Mouse (Mus musculus) lung, adult 2 months (tissue): ENCODE measurements around the gene Crym. TPM values are rescaled to one million over a fixed set of nuclear protein-coding genes. Genes with fewer than 3 reads are reported as not detected.

Experiments
- DNase-seq: peaks from one replicate; pipeline ENCODE4 v3.0.0; 2022
- H3K4me1 ChIP-seq: fragments of 200-500 bp; 2 replicates; pipeline ENCODE4 v1.6.1; 2011; ENCODE audit warnings: low read length; ENCODE audit not compliant: control insufficient read depth, insufficient read depth
- H3K4me3 ChIP-seq: fragments of 200-500 bp; replicated peaks from 2 replicates; pipeline ENCODE3; 2011; ENCODE audit warnings: low read depth, mild to moderate bottlenecking, control low read depth, low read length; ENCODE audit errors: extremely low read depth
- CTCF ChIP-seq: fragments of 200-500 bp; IDR thresholded peaks from 2 replicates; pipeline ENCODE4 v1.5.1; 2011; ENCODE audit warnings: mild to moderate bottlenecking, low read length, control low read depth; ENCODE audit not compliant: insufficient read depth
- POLR2A ChIP-seq: fragments of 200-500 bp; IDR thresholded peaks from 2 replicates; pipeline ENCODE4 v1.6.1; 2011; ENCODE audit warnings: low read depth, mild to moderate bottlenecking, control low read depth, low read length, borderline replicate concordance; ENCODE audit errors: extremely low read depth
- WGBS: fragments of 180-500 bp; shearing (Covaris S2); methylation state at CpG from one replicate; pipeline ENCODE4 v1.1.7; 2018; 5-methylcytosine and 5-hydroxymethylcytosine counted together
- polyA plus RNA-seq: library from polyadenylated mRNA; depleted of rRNA; stranded (reverse); fragments of >200 nt; gene quantifications from 2 replicates; pipeline ENCODE4 v1.2.3, GENCODE M21; 2012; rRNA removed

Crym gene
- polyA plus RNA-seq = 4.7 and 5.2 TPM in 2 replicates

DNA sequence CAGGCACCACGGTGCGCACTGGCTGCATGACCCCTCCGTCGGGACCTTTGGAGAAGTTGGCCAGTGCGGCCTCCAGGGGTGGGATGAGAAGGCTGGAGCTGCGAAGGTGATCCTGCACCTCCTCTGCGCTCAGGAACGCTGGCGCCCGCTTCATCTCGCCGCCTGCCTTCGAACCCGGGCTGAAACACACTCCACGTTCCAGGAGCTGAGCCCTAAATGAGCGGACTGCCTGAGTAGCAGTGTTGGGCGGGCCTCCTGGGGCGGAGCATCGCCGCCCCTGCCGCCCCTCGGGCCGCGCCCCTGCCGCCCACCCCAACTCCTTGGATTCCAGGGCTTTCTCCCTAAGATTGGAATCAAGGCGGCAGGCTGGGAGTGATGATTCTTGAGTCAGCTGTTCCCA, at the start of gene Crym:
Gene Crym (minus strand): TSS at position 341 of the 400 bp plus-strand sequence.
- Histone ChIP-seq H3K4me3 (peak within 1 kb of the TSS; percentile 22), H3K4me1 (peaks cover 9% of the 10 kb centered on the region)
- WGBS = 6% methylated on average over 26 of the region's 26 CpGs
- no peak for TF ChIP-seq CTCF
- TF ChIP-seq POLR2A = no peak
- DNase-seq = no peak

GRCm38 (mm10) chr7:120241092-120241491, 39.2 kb upstream of the Crym start:
- TF ChIP-seq POLR2A (no peak), CTCF (no peak)
- H3K4me1 ChIP-seq = no peaks in the 10 kb centered on the region
- H3K4me3 ChIP-seq = no peak overlapping the region
- peak; percentile 5 for DNase-seq

- H3K4me1 ChIP-seq = no peaks in the 10 kb centered on the region
- TF ChIP-seq CTCF (no peak), POLR2A (no peak)
- DNase-seq = no peak
- H3K4me3 ChIP-seq = no peak overlapping the region
Measured at GRCm38 (mm10) chr7:120228541-120228940, 26.6 kb upstream of the Crym start.

DNA sequence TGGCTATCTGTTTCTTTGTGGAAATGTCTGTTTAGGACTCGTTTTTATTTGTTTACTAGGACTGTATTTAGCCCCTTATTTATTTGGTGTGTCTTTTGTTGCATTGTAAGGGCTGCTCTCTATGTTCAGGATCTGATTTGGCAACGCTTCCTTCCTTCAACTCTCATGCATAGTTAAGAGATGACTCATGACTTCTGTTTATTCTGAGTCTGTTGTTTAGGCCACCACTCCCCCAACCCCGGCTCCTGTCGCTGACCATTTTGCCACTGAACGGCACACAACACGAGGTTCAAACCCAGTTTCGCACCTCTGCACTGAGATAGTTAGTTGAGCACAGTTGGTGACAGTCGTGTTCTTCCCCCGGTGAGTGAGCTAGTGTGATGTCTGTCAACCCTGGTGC, 4.1 kb upstream of the Crym start:
- peak overlapping the region; percentile 37 for H3K4me3 ChIP-seq
- no peak for TF ChIP-seq POLR2A
- no peak for TF ChIP-seq CTCF
- H3K4me1 ChIP-seq = peaks cover 9% of the 10 kb centered on the region
- peak; percentile 25 for DNase-seq
- 15% methylated on average over 9 of the region's 9 CpGs for WGBS

GRCm38 (mm10) chr7:120203789-120204188, 1.9 kb upstream of the Crym start, which contains the start of gene Abca14:
Gene Abca14 (plus strand): TSS chr7:120203961.
- H3K4me1 ChIP-seq = peaks cover 9% of the 10 kb centered on the region
- peak; percentile 81 for TF ChIP-seq CTCF
- no peak for TF ChIP-seq POLR2A
- 12% methylated on average over 26 of the region's 26 CpGs for WGBS
- no peak within 1 kb of the TSS for H3K4me3 ChIP-seq
- DNase-seq = peak; percentile 85

GRCm38 (mm10) chr7:120201231-120201744, 623 bp downstream of the Crym start:
- TF ChIP-seq CTCF (no peak), POLR2A (no peak)
- WGBS = 4% methylated on average over 14 of the region's 14 CpGs
- H3K4me1 ChIP-seq = peaks cover 7% of the 10 kb centered on the region
- peak overlapping the region; percentile 22 for H3K4me3 ChIP-seq
- peak; percentile 28 for DNase-seq

DNA sequence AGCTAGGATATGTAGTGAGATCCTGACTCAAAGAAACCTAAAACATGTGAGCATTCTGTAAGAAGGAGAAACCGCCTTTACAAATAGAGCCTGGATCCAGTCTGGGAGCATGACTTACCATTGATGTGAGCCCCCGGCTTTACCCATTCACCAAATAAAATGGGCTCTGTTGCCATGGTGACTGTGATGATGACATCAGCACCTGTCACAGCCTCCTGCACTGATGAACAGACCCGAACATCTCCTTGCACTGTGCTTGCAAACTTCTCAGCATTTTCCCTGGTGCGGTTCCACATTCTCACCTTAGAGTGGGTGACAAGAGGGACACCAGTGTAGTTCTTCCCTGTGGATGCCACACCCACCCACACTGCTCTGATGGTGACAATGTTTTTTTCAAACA, 6.7 kb downstream of the Crym start:
- WGBS = 81% methylated on average over 4 of the region's 4 CpGs
- H3K4me1 ChIP-seq = no peaks in the 10 kb centered on the region
- DNase-seq = no peak
- H3K4me3 ChIP-seq = no peak overlapping the region
- TF ChIP-seq CTCF (no peak), POLR2A (no peak)

DNA sequence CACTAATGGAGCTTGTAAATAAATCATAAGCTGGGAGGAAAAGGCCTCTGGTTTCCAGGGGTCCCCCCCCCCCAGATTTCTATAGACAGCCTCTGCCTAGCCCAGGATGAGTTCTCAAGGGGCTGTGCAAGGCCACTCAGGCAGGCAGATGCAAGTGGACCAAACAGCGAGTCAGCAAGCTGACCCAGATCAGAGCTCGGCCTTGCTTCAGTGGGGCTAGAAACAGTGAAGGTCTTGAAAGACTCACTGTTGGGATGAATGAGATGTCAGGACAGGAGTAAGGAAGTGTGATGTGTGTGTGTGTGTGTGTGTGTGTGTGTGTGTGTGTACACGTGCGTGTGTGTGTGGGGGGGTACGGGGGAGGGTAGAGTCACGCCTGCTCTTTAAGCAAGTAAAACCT, 9.1 kb downstream of the Crym start:
- TF ChIP-seq CTCF = no peak
- TF ChIP-seq POLR2A = no peak
- WGBS = 75% methylated on average over 6 of the region's 6 CpGs
- DNase-seq = no peak
- Histone ChIP-seq H3K4me1 (no peaks in the 10 kb centered on the region), H3K4me3 (no peak overlapping the region)

GRCm38 (mm10) chr7:120192207-120192606, 9.7 kb downstream of the Crym start:
- Histone ChIP-seq H3K4me1 (no peaks in the 10 kb centered on the region), H3K4me3 (no peak overlapping the region)
- DNase-seq = no peak
- TF ChIP-seq POLR2A = no peak
- no peak for TF ChIP-seq CTCF
- WGBS = 43% methylated on average over 3 of the region's 3 CpGs

- Histone ChIP-seq H3K4me1 (no peaks in the 10 kb centered on the region), H3K4me3 (no peak overlapping the region)
- WGBS = 51% methylated on average over 8 of the region's 8 CpGs
- no peak for TF ChIP-seq CTCF
- TF ChIP-seq POLR2A = no peak
- DNase-seq = no peak
Measured at GRCm38 (mm10) chr7:120190150-120190665, 11.7 kb downstream of the Crym start.
